Mouse (Mus musculus) lung, embryonic 15.5 days (tissue): Measurements from ENCODE around the gene Ect2. TPM values are rescaled to one million over a fixed set of nuclear protein-coding genes. Genes with fewer than 3 reads are reported as not detected.
A peak's percentile ranks its signal among the peaks of the same experiment; 100 is the strongest.

ENCODE experiments used
- ATAC-seq: fragments of 200-750 bp; cut with Nextera tagmentation; 2 replicates; pipeline ENCODE4 v1.8.0; 2017; ENCODE audit warnings: moderate number of reproducible peaks, borderline replicate concordance; ENCODE audit not compliant: low FRiP score, low TSS enrichment; ENCODE audit errors: extremely low read depth
- H3K27ac ChIP-seq: fragments of 300-500 bp; sonication (generic); 2 replicates; pipeline ENCODE4 v1.5.1; 2015; ENCODE audit warnings: moderate library complexity, mild to moderate bottlenecking, inconsistent platforms
- H3K27me3 ChIP-seq: fragments of 300-500 bp; sonication (generic); 2 replicates; pipeline ENCODE4 v1.6.1; 2015; ENCODE audit warnings: inconsistent platforms
- H3K36me3 ChIP-seq: fragments of 300-500 bp; sonication (generic); 2 replicates; pipeline ENCODE4 v1.6.1; 2015; ENCODE audit warnings: inconsistent platforms
- H3K4me1 ChIP-seq: fragments of 300-500 bp; sonication (generic); 2 replicates; pipeline ENCODE4 v1.6.1; 2015; ENCODE audit warnings: inconsistent platforms
- H3K4me2 ChIP-seq: fragments of 300-500 bp; sonication (generic); 2 replicates; pipeline ENCODE4 v1.6.1; 2015; ENCODE audit warnings: inconsistent platforms, mild to moderate bottlenecking, moderate library complexity
- H3K4me3 ChIP-seq: fragments of 300-500 bp; sonication (generic); 2 replicates; pipeline ENCODE4 v1.5.1; 2015; ENCODE audit warnings: mild to moderate bottlenecking, inconsistent platforms
- H3K9ac ChIP-seq: fragments of 300-500 bp; sonication (generic); 2 replicates; pipeline ENCODE4 v1.6.1; 2015; ENCODE audit warnings: inconsistent platforms
- H3K9me3 ChIP-seq: fragments of 300-500 bp; sonication (generic); 2 replicates; pipeline ENCODE4 v1.6.1; 2016; ENCODE audit warnings: inconsistent platforms
- WGBS: fragments of 180-500 bp; shearing (Covaris S2); methylation state at CpG from one replicate; pipeline ENCODE4 v1.1.7; 2015; 5-methylcytosine and 5-hydroxymethylcytosine counted together
- polyA plus RNA-seq: library from polyadenylated mRNA; unstranded; fragments of >200 nt; fragmentation: Nextera tagmentation; extraction: Ambion mirVana; gene quantifications from 2 replicates; pipeline ENCODE4 v1.2.1, GENCODE M21; 2015

Ect2 gene
- polyA plus RNA-seq, 1 experiment from 2014 or later: 69.0 TPM

GRCm38 (mm10) chr3:27155051-27155855, 1.6 kb upstream of the Ect2 start:
- no peaks in the 10 kb centered on the region for H3K9me3 ChIP-seq
- ATAC-seq: no peak
- H3K27me3 ChIP-seq: no peaks in the 10 kb centered on the region
- no peak overlapping the region for H3K4me3 ChIP-seq
- no peak overlapping the region for H3K9ac ChIP-seq
- peaks cover 24% of the 10 kb centered on the region for H3K4me1 ChIP-seq
- H3K27ac ChIP-seq: peak overlapping the region; percentile 90
- no peak overlapping the region for H3K4me2 ChIP-seq
- 17% methylated on average over 6 of the region's 6 CpGs for WGBS
- 0 out of 2 replicates have a peak, but pooled peaks cover 4% of the 10 kb centered on the region for H3K36me3 ChIP-seq

GRCm38 (mm10) chr3:27154280-27154679, 602 bp upstream of the Ect2 start:
- Histone ChIP-seq H3K36me3 (peaks cover 13% of the 10 kb centered on the region), H3K27me3 (no peaks in the 10 kb centered on the region), H3K4me2 (peak overlapping the region; percentile 52), H3K4me3 (peak overlapping the region; percentile 81), H3K27ac (peak overlapping the region; percentile 90), H3K9ac (no peak overlapping the region), H3K4me1 (peaks cover 24% of the 10 kb centered on the region), H3K9me3 (no peaks in the 10 kb centered on the region)
- no peak for ATAC-seq
- 62% methylated on average over 2 of the region's 2 CpGs for WGBS

- H3K27me3 ChIP-seq: no peaks in the 10 kb centered on the region
- H3K27ac ChIP-seq: peak overlapping the region; percentile 90
- peaks cover 20% of the 10 kb centered on the region for H3K36me3 ChIP-seq
- H3K4me2 ChIP-seq: peak overlapping the region; percentile 63
- ATAC-seq: peak; percentile 44
- WGBS: 0% methylated on average over 31 of the region's 31 CpGs
- peaks cover 24% of the 10 kb centered on the region for H3K4me1 ChIP-seq
- H3K9ac ChIP-seq: peak overlapping the region; percentile 67
- no peaks in the 10 kb centered on the region for H3K9me3 ChIP-seq
- peak overlapping the region; percentile 81 for H3K4me3 ChIP-seq
Measured at GRCm38 (mm10) chr3:27153191-27153671, 447 bp downstream of the Ect2 start.

- 88% methylated on average over 7 of the region's 7 CpGs for WGBS
- no peak for ATAC-seq
- no peaks in the 10 kb centered on the region; the same call in 1 of the 2 replicates for H3K4me1 ChIP-seq
- no peaks in the 10 kb centered on the region for H3K27me3 ChIP-seq
- H3K9me3 ChIP-seq: no peaks in the 10 kb centered on the region
- no peak overlapping the region for H3K4me2 ChIP-seq
- no peak overlapping the region for H3K9ac ChIP-seq
- H3K27ac ChIP-seq: no peak overlapping the region
- no peak overlapping the region for H3K4me3 ChIP-seq
- H3K36me3 ChIP-seq: peaks cover 60% of the 10 kb centered on the region
Measured at GRCm38 (mm10) chr3:27145733-27146132, 7.9 kb downstream of the Ect2 start.

GRCm38 (mm10) chr3:27143570-27143969, 10.1 kb downstream of the Ect2 start:
- no peak for ATAC-seq
- Histone ChIP-seq H3K27me3 (no peaks in the 10 kb centered on the region), H3K4me1 (no peaks in the 10 kb centered on the region), H3K4me3 (no peak overlapping the region), H3K36me3 (peaks cover 61% of the 10 kb centered on the region), H3K4me2 (no peak overlapping the region), H3K9me3 (no peaks in the 10 kb centered on the region), H3K9ac (no peak overlapping the region), H3K27ac (no peak overlapping the region)
- WGBS: 92% methylated on average over 7 of the region's 7 CpGs

GRCm38 (mm10) chr3:27140101-27140500, 13.6 kb downstream of the Ect2 start:
- H3K27me3 ChIP-seq: no peaks in the 10 kb centered on the region
- H3K36me3 ChIP-seq: peaks cover 69% of the 10 kb centered on the region
- no peaks in the 10 kb centered on the region for H3K9me3 ChIP-seq
- WGBS: 84% methylated on average over 8 of the region's 8 CpGs
- ATAC-seq: no peak
- no peak overlapping the region for H3K4me3 ChIP-seq
- no peak overlapping the region for H3K27ac ChIP-seq
- no peak overlapping the region for H3K4me2 ChIP-seq
- H3K9ac ChIP-seq: no peak overlapping the region
- no peaks in the 10 kb centered on the region for H3K4me1 ChIP-seq

- ATAC-seq: no peak
- H3K9me3 ChIP-seq: no peaks in the 10 kb centered on the region
Measured at GRCm38 (mm10) chr3:27121864-27122450, 31.7 kb downstream of the Ect2 start.

GRCm38 (mm10) chr3:27120932-27121331, 32.7 kb downstream of the Ect2 start:
- no peak overlapping the region for H3K4me2 ChIP-seq
- H3K9ac ChIP-seq: no peak overlapping the region
- H3K27ac ChIP-seq: no peak overlapping the region
- H3K4me3 ChIP-seq: no peak overlapping the region
- WGBS: 85% methylated on average over 6 of the region's 6 CpGs
- peaks cover 72% of the 10 kb centered on the region for H3K36me3 ChIP-seq
- H3K9me3 ChIP-seq: no peaks in the 10 kb centered on the region
- H3K4me1 ChIP-seq: no peaks in the 10 kb centered on the region
- ATAC-seq: no peak
- H3K27me3 ChIP-seq: no peaks in the 10 kb centered on the region

More at GRCm38 (mm10) chr3:27121864-27122450, 31.7 kb downstream of the Ect2 start:
- WGBS: 82% methylated on average over 9 of the region's 9 CpGs
- H3K27me3 ChIP-seq: no peaks in the 10 kb centered on the region
- H3K4me2 ChIP-seq: no peak overlapping the region
- no peak overlapping the region for H3K4me3 ChIP-seq
- H3K4me1 ChIP-seq: no peaks in the 10 kb centered on the region
- H3K9ac ChIP-seq: no peak overlapping the region
- no peak overlapping the region for H3K27ac ChIP-seq
- peaks cover 73% of the 10 kb centered on the region for H3K36me3 ChIP-seq

GRCm38 (mm10) chr3:27118227-27118626, 35.5 kb downstream of the Ect2 start:
- 82% methylated on average over 4 of the region's 4 CpGs for WGBS
- no peak overlapping the region for H3K4me3 ChIP-seq
- H3K27ac ChIP-seq: no peak overlapping the region
- no peak for ATAC-seq
- no peaks in the 10 kb centered on the region for H3K9me3 ChIP-seq
- H3K27me3 ChIP-seq: no peaks in the 10 kb centered on the region
- no peak overlapping the region for H3K9ac ChIP-seq
- no peaks in the 10 kb centered on the region for H3K4me1 ChIP-seq
- no peak overlapping the region for H3K4me2 ChIP-seq
- peaks cover 69% of the 10 kb centered on the region for H3K36me3 ChIP-seq

GRCm38 (mm10) chr3:27110860-27111259, 42.8 kb downstream of the Ect2 start:
- H3K9ac ChIP-seq: no peak overlapping the region
- H3K27ac ChIP-seq: no peak overlapping the region
- ATAC-seq: no peak
- H3K4me1 ChIP-seq: no peaks in the 10 kb centered on the region
- H3K4me3 ChIP-seq: no peak overlapping the region
- H3K36me3 ChIP-seq: peaks cover 50% of the 10 kb centered on the region
- H3K4me2 ChIP-seq: no peak overlapping the region
- H3K9me3 ChIP-seq: no peaks in the 10 kb centered on the region
- no peaks in the 10 kb centered on the region for H3K27me3 ChIP-seq

GRCm38 (mm10) chr3:27109109-27109508, 44.6 kb downstream of the Ect2 start:
- WGBS: 86% methylated on average over 4 of the region's 4 CpGs
- H3K9me3 ChIP-seq: no peaks in the 10 kb centered on the region
- no peak overlapping the region for H3K4me3 ChIP-seq
- no peak for ATAC-seq
- H3K9ac ChIP-seq: no peak overlapping the region
- H3K4me1 ChIP-seq: no peaks in the 10 kb centered on the region
- H3K36me3 ChIP-seq: peaks cover 47% of the 10 kb centered on the region
- no peak overlapping the region for H3K4me2 ChIP-seq
- no peak overlapping the region for H3K27ac ChIP-seq
- no peaks in the 10 kb centered on the region for H3K27me3 ChIP-seq

- ATAC-seq: no peak
- WGBS: 70% methylated on average over 6 of the region's 6 CpGs
- Histone ChIP-seq H3K4me3 (no peak overlapping the region), H3K27me3 (no peaks in the 10 kb centered on the region), H3K9ac (no peak overlapping the region), H3K4me2 (no peak overlapping the region), H3K36me3 (peaks cover 45% of the 10 kb centered on the region), H3K9me3 (no peaks in the 10 kb centered on the region), H3K27ac (no peak overlapping the region), H3K4me1 (no peaks in the 10 kb centered on the region)
Measured at GRCm38 (mm10) chr3:27107142-27107541, 46.5 kb downstream of the Ect2 start.
